Mouse (Mus musculus) spleen, adult 2 months (tissue): ENCODE data around the gene Hadhb.

Source experiments
- CTCF ChIP-seq: fragments of 200-500 bp; IDR thresholded peaks from 2 replicates; pipeline ENCODE4 v1.5.1; 2011; ENCODE audit warnings: mild to moderate bottlenecking, inconsistent platforms; ENCODE audit not compliant: insufficient read depth, insufficient read length, insufficient replicate concordance; ENCODE audit errors: extremely low read depth
- POLR2A ChIP-seq: fragments of 200-500 bp; IDR thresholded peaks from 2 replicates; pipeline ENCODE4 v1.6.1; 2011; ENCODE audit warnings: low read depth, low read length, inconsistent platforms

GRCm38 (mm10) chr5:30165234-30165946 lies 10.3 kb downstream of the Hadhb start:
- TF ChIP-seq POLR2A = no peak
- TF ChIP-seq CTCF = no peak
